Mouse (Mus musculus) forebrain, embryonic 13.5 days (tissue): ENCODE results near the gene Ablim1. TPM values are rescaled to one million over a fixed set of nuclear protein-coding genes. Genes with fewer than 3 reads are reported as not detected.
A peak's percentile ranks its signal among the peaks of the same experiment; 100 is the strongest.

ENCODE experiments used
- ATAC-seq: fragments of 200-750 bp; cut with Nextera tagmentation; 2 replicates; pipeline ENCODE4 v1.8.0; 2017
- H3K27ac ChIP-seq: fragments of 300-500 bp; sonication (generic); 2 replicates; pipeline ENCODE4 v1.5.1; 2015; ENCODE audit warnings: inconsistent platforms, mild to moderate bottlenecking, moderate library complexity
- H3K27me3 ChIP-seq: fragments of 300-500 bp; sonication (generic); 2 replicates; pipeline ENCODE4 v1.6.1; 2015; ENCODE audit warnings: mild to moderate bottlenecking, inconsistent platforms
- H3K36me3 ChIP-seq: fragments of 300-500 bp; sonication (generic); 2 replicates; pipeline ENCODE4 v1.6.1; 2015; ENCODE audit warnings: mild to moderate bottlenecking, inconsistent platforms; ENCODE audit not compliant: poor library complexity, severe bottlenecking
- H3K4me1 ChIP-seq: fragments of 300-500 bp; sonication (generic); 2 replicates; pipeline ENCODE4 v1.6.1; 2015; ENCODE audit warnings: inconsistent platforms
- H3K4me2 ChIP-seq: fragments of 300-500 bp; sonication (generic); 2 replicates; pipeline ENCODE4 v1.6.1; 2015; ENCODE audit warnings: inconsistent platforms, mild to moderate bottlenecking, moderate library complexity
- H3K4me3 ChIP-seq: fragments of 300-500 bp; sonication (generic); 2 replicates; pipeline ENCODE4 v1.5.1; 2015; ENCODE audit warnings: mild to moderate bottlenecking, inconsistent platforms
- H3K9ac ChIP-seq: fragments of 300-500 bp; sonication (generic); 2 replicates; pipeline ENCODE4 v1.6.1; 2015; ENCODE audit warnings: mild to moderate bottlenecking, inconsistent platforms
- H3K9me3 ChIP-seq: fragments of 300-500 bp; sonication (generic); replicated peaks from 2 replicates; pipeline ENCODE4 v1.6.1; 2016; ENCODE audit warnings: inconsistent platforms
- WGBS: fragments of 180-500 bp; shearing (Covaris S2); methylation state at CpG from one replicate; pipeline ENCODE4 v1.1.7; 2015; 5-methylcytosine and 5-hydroxymethylcytosine counted together
- polyA plus RNA-seq: library from polyadenylated mRNA; unstranded; fragments of >200 nt; fragmentation: Nextera tagmentation; extraction: Ambion mirVana; gene quantifications from 2 replicates; pipeline ENCODE4 v1.2.1, GENCODE M21; 2015

Ablim1 gene
- polyA plus RNA-seq, 1 experiment from 2014 or later: 16.5 TPM

DNA sequence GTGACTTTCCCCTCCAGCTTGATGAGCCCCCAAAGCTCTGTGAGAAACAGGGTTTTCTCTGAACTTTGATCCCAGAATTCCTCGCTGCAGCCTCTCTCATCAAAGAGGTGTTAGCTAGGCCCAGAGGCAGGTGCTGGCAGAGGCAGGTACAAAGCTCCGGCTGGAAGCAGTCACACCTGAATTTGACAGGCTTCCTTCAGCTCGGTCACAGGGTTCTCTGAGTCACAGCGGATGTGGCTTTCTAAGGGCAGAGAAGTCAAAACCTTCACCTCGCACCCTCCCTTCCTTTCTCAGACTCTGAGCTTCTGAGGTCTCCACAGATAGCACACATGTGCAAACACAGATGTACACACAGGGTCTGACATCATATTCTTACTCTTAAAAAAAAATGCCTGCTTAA, 182.4 kb downstream of the Ablim1 start:
- ATAC-seq: no peak
- Histone ChIP-seq H3K27ac (no peak overlapping the region), H3K4me3 (no peak overlapping the region), H3K4me1 (peaks cover 11% of the 10 kb centered on the region), H3K36me3 (no peaks in the 10 kb centered on the region), H3K27me3 (no peaks in the 10 kb centered on the region), H3K4me2 (no peak overlapping the region), H3K9ac (no peak overlapping the region), H3K9me3 (no peaks in the 10 kb centered on the region)
- WGBS: 89% methylated on average over 5 of the region's 5 CpGs

GRCm38 (mm10) chr19:57131366-57131765, 183.4 kb downstream of the Ablim1 start:
- WGBS: 92% methylated on average over 4 of the region's 4 CpGs
- H3K4me1 ChIP-seq: peaks cover 11% of the 10 kb centered on the region
- no peak overlapping the region for H3K9ac ChIP-seq
- H3K27ac ChIP-seq: no peak overlapping the region
- no peak overlapping the region for H3K4me3 ChIP-seq
- ATAC-seq: no peak
- no peaks in the 10 kb centered on the region for H3K27me3 ChIP-seq
- no peaks in the 10 kb centered on the region for H3K36me3 ChIP-seq
- H3K4me2 ChIP-seq: no peak overlapping the region
- no peaks in the 10 kb centered on the region for H3K9me3 ChIP-seq

DNA sequence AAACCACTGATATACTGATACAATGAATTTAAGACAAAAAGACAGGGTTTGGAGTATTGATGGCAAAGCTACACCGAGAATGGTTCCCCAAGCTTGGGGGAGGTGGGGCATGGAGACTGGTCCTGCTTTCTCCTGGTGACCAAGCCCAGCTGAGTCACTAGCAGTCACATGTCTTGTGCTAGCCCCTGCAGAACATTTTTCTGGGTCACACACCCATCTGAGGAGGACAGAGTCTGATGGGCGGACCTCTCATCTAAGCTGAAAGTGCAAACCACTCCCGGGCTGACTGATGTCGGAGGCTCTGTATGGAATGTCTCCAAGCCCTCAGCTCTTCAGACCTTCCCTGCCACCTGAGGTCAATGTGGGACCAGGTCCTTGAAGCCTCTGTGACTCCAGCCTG, 184.1 kb downstream of the Ablim1 start:
- H3K27me3 ChIP-seq: no peaks in the 10 kb centered on the region
- no peak overlapping the region for H3K9ac ChIP-seq
- no peak overlapping the region for H3K27ac ChIP-seq
- H3K4me3 ChIP-seq: no peak overlapping the region
- peaks cover 11% of the 10 kb centered on the region for H3K4me1 ChIP-seq
- no peaks in the 10 kb centered on the region for H3K36me3 ChIP-seq
- H3K9me3 ChIP-seq: no peaks in the 10 kb centered on the region
- ATAC-seq: no peak
- 89% methylated on average over 4 of the region's 4 CpGs for WGBS
- no peak overlapping the region for H3K4me2 ChIP-seq

DNA sequence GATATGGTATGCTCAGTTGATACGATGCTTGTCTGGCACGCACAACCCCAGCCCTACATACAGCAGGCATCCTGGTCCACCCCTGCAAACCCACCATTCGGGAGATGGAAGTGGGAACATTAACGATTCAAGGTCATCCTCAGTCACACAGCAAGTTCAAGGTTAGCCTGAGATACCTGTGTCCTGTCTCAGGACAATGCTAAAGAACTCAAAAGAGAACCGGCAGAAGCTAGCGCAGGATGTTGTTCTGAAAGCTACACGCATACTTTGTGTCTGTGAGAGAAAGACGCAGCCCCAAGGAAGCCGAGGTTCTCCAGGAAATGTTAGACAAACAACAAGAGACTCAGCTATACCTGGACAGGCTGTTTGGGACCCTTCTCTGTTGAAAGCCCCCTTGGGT, 185.0 kb downstream of the Ablim1 start:
- Histone ChIP-seq H3K4me1 (peaks cover 8% of the 10 kb centered on the region), H3K4me2 (no peak overlapping the region), H3K36me3 (no peaks in the 10 kb centered on the region), H3K9me3 (no peaks in the 10 kb centered on the region), H3K9ac (no peak overlapping the region), H3K27ac (no peak overlapping the region), H3K27me3 (no peaks in the 10 kb centered on the region), H3K4me3 (no peak overlapping the region)
- 91% methylated on average over 9 of the region's 9 CpGs for WGBS
- no peak for ATAC-seq

GRCm38 (mm10) chr19:57128037-57128436, 186.7 kb downstream of the Ablim1 start:
- no peaks in the 10 kb centered on the region for H3K27me3 ChIP-seq
- H3K4me1 ChIP-seq: 0 out of 2 replicates have a peak, but pooled peaks cover 3% of the 10 kb centered on the region
- 60% methylated on average over 6 of the region's 6 CpGs for WGBS
- no peaks in the 10 kb centered on the region for H3K9me3 ChIP-seq
- H3K4me3 ChIP-seq: no peak overlapping the region
- H3K36me3 ChIP-seq: no peaks in the 10 kb centered on the region
- no peak for ATAC-seq
- no peak overlapping the region for H3K4me2 ChIP-seq
- H3K9ac ChIP-seq: no peak overlapping the region
- no peak overlapping the region for H3K27ac ChIP-seq

DNA sequence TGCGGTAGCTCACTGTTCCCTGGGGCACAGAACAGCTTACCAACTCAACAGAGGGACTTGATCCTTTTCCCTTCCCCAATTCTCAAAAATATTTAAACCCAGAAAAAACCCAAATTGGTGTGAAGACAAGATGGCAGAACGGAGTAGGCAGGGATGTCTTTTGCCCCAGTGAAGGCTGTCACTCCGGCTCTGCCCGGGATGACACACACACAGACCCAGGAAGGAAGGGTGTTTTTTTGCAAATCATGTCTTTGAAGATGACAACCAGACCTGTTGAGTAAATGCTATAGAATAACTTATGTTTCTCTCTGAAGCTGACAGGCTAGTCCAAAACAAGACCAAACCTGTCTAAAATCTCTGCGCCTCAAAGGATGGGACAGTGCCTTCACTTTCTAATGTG, 187.2 kb downstream of the Ablim1 start:
- no peak for ATAC-seq
- 87% methylated on average over 5 of the region's 5 CpGs for WGBS
- no peaks in the 10 kb centered on the region for H3K27me3 ChIP-seq
- no peak overlapping the region for H3K9ac ChIP-seq
- no peak overlapping the region for H3K4me2 ChIP-seq
- H3K36me3 ChIP-seq: no peaks in the 10 kb centered on the region
- H3K4me1 ChIP-seq: 0 out of 2 replicates have a peak, but pooled peaks cover 3% of the 10 kb centered on the region
- H3K9me3 ChIP-seq: no peaks in the 10 kb centered on the region
- no peak overlapping the region for H3K4me3 ChIP-seq
- no peak overlapping the region for H3K27ac ChIP-seq

DNA sequence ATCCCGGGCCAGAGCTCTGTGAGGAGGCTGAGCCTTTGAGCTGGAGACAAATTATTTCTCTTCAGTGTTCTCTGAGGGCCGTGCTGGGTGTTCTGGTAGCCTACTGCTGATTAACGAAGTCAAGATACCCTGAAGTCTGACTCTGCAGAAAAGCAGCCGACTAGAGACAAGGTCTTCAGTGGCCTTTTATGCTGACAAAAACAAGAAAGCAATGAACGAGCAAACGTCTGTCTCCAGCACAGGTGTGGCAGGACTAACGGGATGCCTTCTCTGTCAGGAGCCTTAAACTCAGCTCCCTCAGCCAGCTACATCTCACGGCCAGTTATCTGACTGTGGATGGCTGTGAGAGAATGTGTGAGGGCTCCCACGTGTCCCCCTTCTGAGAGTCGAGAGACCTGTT, 187.8 kb downstream of the Ablim1 start:
- no peak overlapping the region for H3K27ac ChIP-seq
- WGBS: 65% methylated on average over 10 of the region's 10 CpGs
- H3K4me1 ChIP-seq: 0 out of 2 replicates have a peak, but pooled peaks cover 3% of the 10 kb centered on the region
- no peak overlapping the region for H3K4me2 ChIP-seq
- no peaks in the 10 kb centered on the region for H3K9me3 ChIP-seq
- no peaks in the 10 kb centered on the region for H3K36me3 ChIP-seq
- no peak for ATAC-seq
- no peak overlapping the region for H3K4me3 ChIP-seq
- H3K27me3 ChIP-seq: no peaks in the 10 kb centered on the region
- no peak overlapping the region for H3K9ac ChIP-seq

- no peak overlapping the region for H3K27ac ChIP-seq
- H3K4me1 ChIP-seq: peaks cover 6% of the 10 kb centered on the region; the same call in 1 of the 2 replicates
- H3K4me3 ChIP-seq: no peak overlapping the region
- no peak for ATAC-seq
- 82% methylated on average over 4 of the region's 4 CpGs for WGBS
- no peak overlapping the region for H3K9ac ChIP-seq
- H3K36me3 ChIP-seq: no peaks in the 10 kb centered on the region
- no peaks in the 10 kb centered on the region for H3K27me3 ChIP-seq
- H3K9me3 ChIP-seq: no peaks in the 10 kb centered on the region
- no peak overlapping the region for H3K4me2 ChIP-seq
These were observed 189.8 kb downstream of the Ablim1 start for GRCm38 (mm10) chr19:57124906-57125305.

DNA sequence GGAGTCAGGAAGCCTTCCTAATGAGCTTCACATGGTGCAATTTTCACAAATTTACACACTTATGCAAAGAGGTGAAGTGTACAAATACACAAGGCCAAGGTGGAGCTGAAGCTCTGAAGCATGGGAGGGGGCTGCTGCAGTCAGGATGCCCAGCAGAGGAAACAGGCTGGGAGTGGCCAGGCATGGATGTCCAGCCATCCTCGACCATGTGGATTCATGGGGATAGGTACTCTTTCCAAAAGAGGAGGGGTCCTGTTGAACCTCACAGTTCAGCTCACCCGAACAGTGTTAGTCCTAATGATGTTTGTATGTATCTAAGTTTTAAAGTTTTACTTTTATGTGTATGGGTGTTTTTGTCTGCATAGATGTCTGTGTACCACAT, 190.6 kb downstream of the Ablim1 start:
- no peaks in the 10 kb centered on the region for H3K9me3 ChIP-seq
- no peak overlapping the region for H3K9ac ChIP-seq
- peaks cover 14% of the 10 kb centered on the region for H3K4me1 ChIP-seq
- H3K4me2 ChIP-seq: no peak overlapping the region
- 0 out of 2 replicates have a peak, but pooled peaks have one; percentile 19 for ATAC-seq
- WGBS: 93% methylated on average over 2 of the region's 2 CpGs
- H3K36me3 ChIP-seq: no peaks in the 10 kb centered on the region
- H3K27me3 ChIP-seq: no peaks in the 10 kb centered on the region
- H3K27ac ChIP-seq: no peak overlapping the region
- no peak overlapping the region for H3K4me3 ChIP-seq

GRCm38 (mm10) chr19:57123503-57124137, 191.1 kb downstream of the Ablim1 start:
- WGBS: 70% methylated on average over 11 of the region's 11 CpGs
- Histone ChIP-seq H3K4me3 (no peak overlapping the region), H3K9ac (no peak overlapping the region), H3K4me1 (peaks cover 19% of the 10 kb centered on the region), H3K9me3 (no peaks in the 10 kb centered on the region), H3K27ac (peak overlapping the region; percentile 35; the same call in 1 of the 2 replicates), H3K36me3 (no peaks in the 10 kb centered on the region), H3K4me2 (no peak overlapping the region), H3K27me3 (no peaks in the 10 kb centered on the region)
- ATAC-seq: peak; percentile 52; the same call in 1 of the 2 replicates

DNA sequence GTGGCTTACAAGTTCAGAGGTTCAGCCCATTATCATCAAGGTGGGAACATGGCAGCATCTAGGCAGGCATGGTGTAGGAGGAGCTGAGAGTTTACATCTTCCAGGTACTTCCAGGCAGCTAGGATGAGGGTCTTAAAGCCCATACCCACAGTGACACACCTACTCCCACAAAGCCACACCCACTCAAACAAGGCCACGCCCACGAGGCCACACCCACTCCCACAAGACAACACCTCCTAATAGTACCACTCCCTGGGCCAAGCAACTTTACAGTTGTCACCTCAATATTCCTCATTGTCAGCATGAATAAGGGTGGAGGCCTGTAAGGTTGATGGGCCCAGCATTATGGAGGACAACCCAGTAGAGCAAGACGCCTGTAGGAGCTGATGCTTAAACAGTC, 192.5 kb downstream of the Ablim1 start:
- H3K36me3 ChIP-seq: no peaks in the 10 kb centered on the region
- no peaks in the 10 kb centered on the region for H3K27me3 ChIP-seq
- H3K27ac ChIP-seq: no peak overlapping the region
- no peak overlapping the region for H3K4me2 ChIP-seq
- H3K4me1 ChIP-seq: peaks cover 31% of the 10 kb centered on the region
- no peaks in the 10 kb centered on the region for H3K9me3 ChIP-seq
- no peak overlapping the region for H3K4me3 ChIP-seq
- 95% methylated on average over 3 of the region's 3 CpGs for WGBS
- no peak overlapping the region for H3K9ac ChIP-seq
- no peak for ATAC-seq

- H3K4me1 ChIP-seq: peaks cover 38% of the 10 kb centered on the region
- 89% methylated on average over 4 of the region's 4 CpGs for WGBS
- no peaks in the 10 kb centered on the region for H3K9me3 ChIP-seq
- H3K4me3 ChIP-seq: no peak overlapping the region
- no peaks in the 10 kb centered on the region for H3K36me3 ChIP-seq
- H3K27ac ChIP-seq: no peak overlapping the region
- no peaks in the 10 kb centered on the region for H3K27me3 ChIP-seq
- no peak overlapping the region for H3K4me2 ChIP-seq
- H3K9ac ChIP-seq: no peak overlapping the region
- no peak for ATAC-seq
These were observed 193.7 kb downstream of the Ablim1 start for GRCm38 (mm10) chr19:57121036-57121435.

- whole genome bisulfite sequencing: 85% methylated on average over 3 of the region's 3 CpGs
- H3K36me3 ChIP-seq: no peaks in the 10 kb centered on the region
- no peak overlapping the region for H3K27ac ChIP-seq
- H3K4me2 ChIP-seq: peak overlapping the region; percentile 57; the same call in 1 of the 2 replicates
- no peaks in the 10 kb centered on the region for H3K9me3 ChIP-seq
- peaks cover 38% of the 10 kb centered on the region for H3K4me1 ChIP-seq
- ATAC-seq: no peak
- no peak overlapping the region for H3K9ac ChIP-seq
- no peaks in the 10 kb centered on the region for H3K27me3 ChIP-seq
- H3K4me3 ChIP-seq: no peak overlapping the region
These were observed 195.1 kb downstream of the Ablim1 start for GRCm38 (mm10) chr19:57119661-57120060.
